Comparison of ENCODE assay signal across 8 mouse cellular contexts in the genomic region with DNA sequence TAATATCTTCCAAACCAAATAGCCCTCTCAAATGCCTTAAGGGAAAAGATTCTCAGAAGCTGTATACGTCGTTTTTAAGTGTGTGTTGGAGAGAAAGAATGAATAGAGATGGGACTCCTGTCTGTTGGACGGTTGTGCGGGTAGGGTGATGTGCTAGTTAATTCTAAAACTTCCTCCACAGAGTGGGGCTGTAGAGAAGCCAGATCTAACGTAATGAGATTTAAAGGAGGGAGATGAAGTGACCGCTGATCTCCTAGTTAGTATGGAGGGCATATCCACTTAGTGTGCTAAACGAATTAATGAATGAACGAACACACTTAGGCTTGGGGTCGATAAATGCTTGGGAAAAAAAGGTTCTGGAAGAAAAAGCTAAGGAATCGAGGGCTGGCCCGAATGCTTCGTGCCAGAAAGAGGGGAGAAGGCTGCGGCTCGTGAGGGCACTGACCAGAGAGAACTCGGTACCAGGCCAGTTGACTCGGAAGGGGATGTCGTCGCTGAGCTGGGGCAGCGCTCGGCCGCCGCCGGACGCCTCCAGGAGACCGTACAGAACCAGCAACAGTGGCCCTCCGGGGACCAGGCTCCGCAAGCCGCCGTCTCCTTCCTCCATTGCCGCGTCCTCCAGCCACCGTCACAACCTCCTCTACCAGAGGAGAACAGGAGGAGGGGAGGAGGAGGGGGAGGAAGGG. TPM values are rescaled to one million over a fixed set of nuclear protein-coding genes. Genes with fewer than 3 reads are reported as not detected.
DNase-seq lines count a peak whose midpoint lies in the region; ATAC-seq lines count a peak whose summit lies in the region.

No protein-coding gene starts in this region.

- peaks cover 10% of the 10 kb centered on the region for H3K4me1 ChIP-seq in embryonic facial prominence, embryonic 13.5 days

- H3K9me3 ChIP-seq in embryonic facial prominence, embryonic 13.5 days = peaks cover 14% of the 10 kb centered on the region

- H3K4me2 ChIP-seq in embryonic facial prominence, embryonic 13.5 days = peak overlapping the region; percentile 67

- H3K27me3 ChIP-seq in embryonic facial prominence, embryonic 13.5 days = no peaks in the 10 kb centered on the region

- H3K9ac ChIP-seq in embryonic facial prominence, embryonic 13.5 days = peak overlapping the region; percentile 90

- peak; percentile 64 for DNase-seq in 416B (ENCODE audit: low read depth)
- DNase-seq in adrenal gland, postnatal 4 days (ENCODE audit: low spot score in 2 of 2) = peak; percentile 9 to 20
- peak; percentile 19 for DNase-seq in heart, adult 8-10 months (ENCODE audit: low spot score)
- peak; percentile 34 for DNase-seq in kidney, adult 9 months
- DNase-seq in liver = peak; percentile 69
- DNase-seq in spleen, postnatal 36 days (ENCODE audit: low spot score in 2 of 2) = peak; percentile 18 to 43

- H3K4me3 ChIP-seq in embryonic facial prominence, embryonic 13.5 days = peak overlapping the region; percentile 82

- peaks cover 44% of the 10 kb centered on the region for H3K36me3 ChIP-seq in embryonic facial prominence, embryonic 13.5 days

- WGBS in embryonic facial prominence, embryonic 13.5 days = under 1% methylated on average over 26 of the region's 32 CpGs

- peak; percentile 78 for ATAC-seq in embryonic facial prominence, embryonic 13.5 days (ENCODE audit: insufficient number of reproducible peaks, insufficient read depth, low FRiP score, low TSS enrichment, low read depth)
- 0 out of 2 replicates have a peak, but pooled peaks have one; percentile 44 for ATAC-seq in monocyte, adult 5-6 weeks (replicated peaks; ENCODE audit: insufficient number of reproducible peaks, low FRiP score, low TSS enrichment, poor library complexity, severe bottlenecking)

- H3K27ac ChIP-seq in embryonic facial prominence, embryonic 13.5 days = peak overlapping the region; percentile 81

RNA-seq across cellular contexts. Expression of gene Erlec1, which starts 0.5 kb away (rescaled TPM):
- total RNA-seq in adrenal gland, postnatal 4 days (2021) = 10 to 100 TPM; 78.6 to 84.7 TPM
- 13.4 and 15.2 TPM in 2 replicates for polyA plus RNA-seq in embryonic facial prominence, embryonic 13.5 days (2015; fragmentation: Nextera tagmentation; extraction: Ambion mirVana)
- 10 to 100 TPM; 36.7 to 47.6 (median 39.5) TPM for total RNA-seq in heart, adult 8-10 months (2022)
- 9.1 to 29.0 TPM (median 11.2 TPM) in 3 replicates for total RNA-seq in monocyte, adult 5-6 weeks (2017)

RNA-seq across cellular contexts. Expression of gene Chac2, which starts 32.5 kb away (rescaled TPM):
- 1 to 10 TPM; 9.0 TPM for total RNA-seq in adrenal gland, postnatal 4 days (2021)
- polyA plus RNA-seq in embryonic facial prominence, embryonic 13.5 days (2015; fragmentation: Nextera tagmentation; extraction: Ambion mirVana) = 17.9 and 19.6 TPM in 2 replicates
- 10 to 100 TPM; 21.0 to 35.3 (median 26.5) TPM for total RNA-seq in heart, adult 8-10 months (2022)
- total RNA-seq in monocyte, adult 5-6 weeks (2017) = 10.5 to 18.8 TPM (median 13.8 TPM) in 3 replicates

Comparison
In these comparisons a context has a peak if more than half of its experiments do, and no peak if none do; other contexts are left out.
1. Peak in every context shown above with its lines: DNase-seq, ATAC-seq, H3K4me3 ChIP-seq and H3K27ac ChIP-seq.
2. DNase-seq: peak in every context shown above with its lines; median percentile 69 in liver; 64 in 416B; 34 in kidney, adult 9 months; 30 in spleen, postnatal 36 days; 19 in heart, adult 8-10 months; 14 in adrenal gland, postnatal 4 days.